Mouse (Mus musculus) lung, postnatal 36 days (tissue): ENCODE data around the gene Tec.
"Not testable (repeated sequence)": the region's sequence is repeated elsewhere in the genome, so short reads cannot be mapped to it uniquely, and the experiment has no call there.

Experiments used
- DNase-seq: peaks from one replicate; pipeline ENCODE4 v3.0.0; 2022; ENCODE audit warnings: mixed read lengths

The Tec gene

GRCm38 (mm10) chr5:72818513-72819180, 49.6 kb downstream of the Tec start:
- DNase-seq = peak; percentile 20

DNA sequence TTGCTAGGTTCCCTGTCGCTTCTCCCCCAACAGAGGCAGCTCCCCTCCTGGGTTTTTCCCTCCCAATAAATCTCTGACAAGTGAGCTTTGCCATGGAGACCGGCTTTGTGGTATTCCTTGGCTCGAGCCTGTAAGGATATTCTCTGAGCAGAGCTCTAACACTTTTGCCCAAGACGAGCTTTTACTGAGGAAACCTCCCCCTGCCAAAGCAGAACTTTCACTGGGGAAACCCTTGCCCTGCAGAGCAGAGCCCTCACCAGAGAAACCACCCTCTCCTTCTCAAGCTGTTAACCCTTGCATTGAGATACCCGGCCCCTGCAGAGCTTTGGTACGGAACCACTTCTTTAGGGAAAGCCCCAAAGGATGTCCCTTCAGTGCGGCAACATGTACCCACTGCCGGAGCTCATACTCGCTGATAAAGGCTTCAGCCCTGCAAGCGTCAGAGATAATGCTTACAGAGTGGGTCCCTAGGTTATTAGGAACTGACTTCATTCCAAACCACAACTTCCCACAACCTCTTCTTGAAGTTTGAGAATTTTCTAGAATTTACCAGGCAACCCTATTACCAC, 50.7 kb downstream of the Tec start:
- DNase-seq = peak; percentile 20

DNA sequence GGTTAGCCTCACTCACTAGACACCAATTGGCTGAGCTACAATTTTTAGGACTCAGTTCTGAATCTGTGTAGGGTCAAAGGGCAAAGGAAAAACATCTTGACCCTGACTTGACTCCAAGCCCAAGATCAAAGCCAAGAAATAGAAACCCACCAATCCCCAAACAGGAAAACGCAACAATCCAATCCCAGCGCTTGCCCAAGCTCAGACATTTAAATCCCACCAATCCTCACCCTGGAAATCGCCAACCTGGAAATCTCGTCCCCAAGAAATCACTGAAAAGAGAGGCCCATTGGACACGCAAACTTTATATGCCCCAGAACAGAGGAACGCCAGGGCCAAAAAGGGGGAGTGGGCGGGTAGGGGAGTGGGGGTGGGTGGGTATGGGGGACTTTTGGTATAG, 51.3 kb downstream of the Tec start:
- DNase-seq = not testable (repeated sequence)

DNA sequence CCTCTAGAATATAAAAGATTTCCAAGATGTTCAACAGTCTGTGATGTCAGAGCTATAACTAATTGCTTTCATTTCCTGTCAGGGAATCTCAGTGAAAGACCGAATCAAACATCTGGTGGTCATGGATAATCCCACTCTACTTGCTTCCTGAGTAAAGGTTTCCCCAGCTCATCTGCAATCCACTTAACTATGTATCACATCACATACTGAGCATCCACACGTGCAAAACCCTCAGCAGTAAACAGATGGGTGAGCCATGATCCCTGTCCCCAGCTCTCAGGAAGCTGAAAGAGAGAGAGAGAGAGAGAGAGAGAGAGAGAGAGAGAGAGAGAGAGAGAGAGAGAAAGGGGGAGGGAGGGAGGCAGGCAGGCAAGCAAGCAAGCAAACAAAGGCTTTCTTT, 51.8 kb downstream of the Tec start:
- DNase-seq = no peak

DNA sequence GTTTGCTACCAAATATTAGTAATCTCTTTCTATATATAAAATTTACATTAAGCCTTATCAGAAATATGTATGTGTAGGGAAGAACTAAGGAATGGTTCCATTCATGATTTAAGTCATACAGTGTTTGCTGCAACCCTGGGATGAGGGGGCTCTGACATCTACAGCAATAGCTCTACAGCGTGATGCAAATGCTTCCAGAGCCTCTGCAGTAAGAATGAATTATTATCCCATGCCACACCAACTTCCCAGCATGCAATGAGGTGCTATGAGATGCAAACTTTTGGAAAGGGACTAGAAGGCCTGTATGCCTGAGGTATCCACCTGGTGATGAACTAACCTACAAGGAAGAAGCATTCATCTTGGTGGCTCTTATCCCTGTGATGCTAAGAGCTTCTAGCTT, 52.2 kb downstream of the Tec start:
- no peak for DNase-seq

- no peak for DNase-seq
Observed at GRCm38 (mm10) chr5:72815361-72815760, 52.9 kb downstream of the Tec start.

GRCm38 (mm10) chr5:72814072-72814471, 54.2 kb downstream of the Tec start:
- DNase-seq = no peak

GRCm38 (mm10) chr5:72812908-72813307, 55.4 kb downstream of the Tec start:
- DNase-seq = peak; percentile 20

DNA sequence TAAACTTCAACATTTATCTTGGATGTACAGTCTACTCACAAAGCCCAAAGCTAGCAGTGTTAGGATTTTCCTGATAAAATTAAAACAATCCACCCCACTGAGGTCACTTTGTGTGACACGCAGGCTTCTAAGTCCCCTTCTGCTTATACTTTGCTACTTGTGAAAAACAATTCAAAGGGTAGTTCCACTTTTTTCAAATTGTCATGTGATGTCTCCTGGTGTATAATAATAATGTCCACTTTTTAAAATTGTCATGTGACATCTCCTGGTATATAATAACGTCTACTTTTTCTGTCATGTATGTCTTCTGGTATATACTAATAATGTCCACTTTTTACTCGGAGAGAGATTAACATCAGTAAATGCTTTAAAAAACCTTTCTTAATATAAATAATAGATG, 56.0 kb downstream of the Tec start:
- no peak for DNase-seq

- no peak for DNase-seq
Observed at GRCm38 (mm10) chr5:72811397-72811796, 56.9 kb downstream of the Tec start.

GRCm38 (mm10) chr5:72810990-72811389, 57.3 kb downstream of the Tec start:
- no peak for DNase-seq

DNA sequence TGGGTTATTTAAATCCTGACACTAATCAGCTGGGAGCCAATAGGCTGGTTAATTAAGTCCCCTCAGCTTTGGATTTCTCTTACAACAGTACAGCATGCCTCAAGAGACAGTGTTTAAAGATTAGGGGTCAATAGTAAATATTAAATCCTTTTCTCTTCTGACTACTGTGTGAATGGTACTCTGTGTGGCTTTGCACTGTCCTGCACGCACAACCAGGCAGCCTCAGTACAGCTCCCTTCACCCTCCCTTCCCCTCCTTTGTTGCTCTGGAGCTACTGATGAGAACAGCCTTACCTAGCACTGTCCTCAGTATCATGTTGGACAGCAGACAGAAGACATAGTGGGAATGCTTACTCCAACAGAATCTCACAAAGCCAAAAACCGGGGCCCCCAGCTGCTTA, 58.8 kb downstream of the Tec start:
- no peak for DNase-seq

DNA sequence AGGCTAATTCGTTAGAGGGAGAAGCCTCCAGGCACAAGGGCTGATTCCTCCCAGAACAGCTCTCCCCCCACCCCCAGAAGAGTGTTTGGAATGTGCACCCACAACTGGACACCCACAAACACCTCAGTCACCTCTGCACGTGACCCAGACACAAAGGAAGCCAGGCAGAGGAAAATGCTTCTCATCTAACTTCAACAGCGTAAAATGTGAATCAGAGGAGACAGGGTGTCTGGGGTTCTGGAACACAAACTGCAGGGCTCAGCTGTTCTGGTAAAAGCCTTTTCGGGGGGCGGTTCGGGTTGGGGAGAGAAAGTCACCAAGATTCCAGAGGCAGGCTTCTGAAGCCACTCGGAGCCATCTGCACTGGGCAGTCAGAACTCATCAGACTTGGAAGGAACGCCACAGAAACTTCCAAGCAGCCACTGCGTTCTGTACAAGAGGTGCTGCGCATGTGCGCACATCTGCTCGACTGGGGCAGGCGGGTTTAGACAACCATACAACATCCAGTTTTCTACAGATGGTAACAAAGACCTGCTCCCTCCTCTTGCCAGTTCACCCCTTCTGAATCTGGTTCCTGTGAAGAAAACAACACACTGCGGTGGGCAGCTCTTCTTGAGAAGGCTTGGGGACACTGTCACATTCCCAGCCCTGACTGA, 59.7 kb downstream of the Tec start:
- peak; percentile 19 for DNase-seq

GRCm38 (mm10) chr5:72802851-72803250, 65.4 kb downstream of the Tec start:
- no peak for DNase-seq

DNA sequence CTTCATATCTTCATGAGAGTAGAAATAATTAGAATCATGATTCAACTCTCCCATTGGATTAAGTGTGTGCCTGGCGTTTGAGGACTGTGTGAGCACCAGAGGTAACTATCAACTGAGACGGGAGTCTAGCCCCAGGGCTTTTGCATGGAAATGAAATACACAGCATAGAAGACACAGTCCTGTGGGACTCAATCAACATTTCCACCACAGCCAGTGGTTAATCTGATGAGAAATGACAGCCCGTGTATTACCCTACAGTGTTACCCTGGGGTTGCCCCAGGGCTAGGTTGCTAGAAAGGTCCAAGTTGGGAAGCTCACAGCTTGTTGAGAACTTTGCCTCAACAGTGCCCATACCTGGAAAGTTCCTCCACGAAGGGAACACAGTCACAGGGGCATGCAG, 69.7 kb downstream of the Tec start:
- DNase-seq = no peak

DNA sequence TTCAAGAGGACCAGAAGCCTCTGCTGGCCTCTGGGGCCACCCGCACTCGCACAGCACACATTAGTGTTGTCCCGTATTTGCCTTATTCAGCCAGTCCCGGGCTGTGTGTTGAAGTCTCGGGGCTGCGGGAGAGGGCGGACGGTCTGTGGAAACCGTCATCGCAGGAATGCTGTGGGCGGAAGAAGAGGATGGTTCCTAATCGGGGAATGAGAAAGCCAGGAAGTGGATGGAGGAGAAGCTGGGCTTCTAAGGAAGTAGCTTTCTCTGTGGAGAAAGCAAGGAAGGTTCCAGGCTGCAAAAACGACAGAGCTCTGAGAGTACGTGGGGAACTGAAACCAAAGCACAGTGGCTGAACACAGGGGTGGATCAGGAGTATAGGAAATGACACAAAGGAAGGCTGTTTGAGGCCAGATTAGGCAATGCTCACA, 72.1 kb downstream of the Tec start:
- peak; percentile 59 for DNase-seq

GRCm38 (mm10) chr5:72793309-72793850, 74.9 kb downstream of the Tec start:
- no peak for DNase-seq

GRCm38 (mm10) chr5:72791789-72792188, 76.5 kb downstream of the Tec start:
- no peak for DNase-seq

GRCm38 (mm10) chr5:72791386-72791785, 76.9 kb downstream of the Tec start:
- DNase-seq = no peak

DNA sequence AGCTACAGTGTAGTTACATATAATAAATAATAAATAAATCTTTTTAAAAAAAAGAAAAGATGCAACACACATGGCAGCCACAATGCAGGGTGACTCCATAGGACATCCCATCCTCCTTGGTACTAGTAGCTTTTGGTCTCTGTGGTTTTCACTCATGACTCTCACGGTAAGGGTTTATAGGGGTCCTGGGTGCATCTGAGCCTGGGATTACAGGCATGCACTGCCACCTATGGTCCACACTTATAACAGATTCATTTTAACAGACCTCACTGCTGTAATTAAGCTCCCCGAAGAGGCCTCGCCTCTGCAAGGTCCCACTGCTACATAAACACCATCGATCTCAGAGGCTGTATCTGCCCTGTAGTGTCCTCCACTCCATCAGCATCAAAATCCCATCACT, 82.8 kb downstream of the Tec start:
- DNase-seq = no peak

DNA sequence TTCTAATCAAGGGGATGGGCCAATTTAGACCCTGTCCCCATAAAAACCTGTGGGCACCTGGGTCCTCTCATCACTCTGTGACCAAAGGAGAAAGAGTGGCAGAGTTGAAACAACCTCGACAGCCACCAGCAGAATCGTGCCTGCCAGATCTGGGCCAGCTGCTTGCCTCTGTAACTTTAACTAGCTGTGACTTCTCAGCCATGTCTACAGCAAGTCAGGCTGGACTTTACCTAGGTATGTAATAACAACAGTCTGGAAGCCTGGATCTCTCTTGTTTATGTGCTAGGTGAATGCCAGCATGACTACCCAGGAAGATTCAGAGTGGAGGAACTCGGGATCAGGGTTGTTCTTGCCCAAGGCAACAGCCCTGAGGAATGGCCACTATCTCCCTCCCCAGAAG, 83.6 kb downstream of the Tec start:
- DNase-seq = no peak

- DNase-seq = no peak
Observed at GRCm38 (mm10) chr5:72783957-72784356, 84.3 kb downstream of the Tec start.

GRCm38 (mm10) chr5:72783123-72783522, 85.2 kb downstream of the Tec start:
- DNase-seq = no peak

DNA sequence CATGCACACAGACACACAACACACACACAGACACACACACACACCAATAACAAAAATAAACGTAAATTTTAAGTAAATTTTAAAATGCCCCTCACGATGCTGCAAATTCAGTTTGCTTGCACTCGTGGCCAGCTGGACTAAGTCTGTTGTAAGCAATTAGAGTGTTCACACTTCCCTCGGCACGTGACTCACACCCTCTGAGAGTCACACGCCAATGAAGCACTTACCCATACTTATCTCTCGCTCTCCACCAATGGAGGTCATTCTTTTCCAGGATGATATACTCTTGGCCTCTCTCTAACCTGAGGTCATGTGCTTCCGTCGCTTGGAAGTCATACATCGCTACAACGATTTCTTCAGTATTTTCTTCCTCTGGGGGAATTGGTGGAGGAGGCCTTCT, 86.5 kb downstream of the Tec start:
- no peak for DNase-seq
